Mouse (Mus musculus): Measurements from ENCODE around the gene Ctsa.
"Not testable (repeated sequence)": the region's sequence is repeated elsewhere in the genome, so short reads cannot be mapped to it uniquely, and the experiment has no call there.

Ctsa gene

DNA sequence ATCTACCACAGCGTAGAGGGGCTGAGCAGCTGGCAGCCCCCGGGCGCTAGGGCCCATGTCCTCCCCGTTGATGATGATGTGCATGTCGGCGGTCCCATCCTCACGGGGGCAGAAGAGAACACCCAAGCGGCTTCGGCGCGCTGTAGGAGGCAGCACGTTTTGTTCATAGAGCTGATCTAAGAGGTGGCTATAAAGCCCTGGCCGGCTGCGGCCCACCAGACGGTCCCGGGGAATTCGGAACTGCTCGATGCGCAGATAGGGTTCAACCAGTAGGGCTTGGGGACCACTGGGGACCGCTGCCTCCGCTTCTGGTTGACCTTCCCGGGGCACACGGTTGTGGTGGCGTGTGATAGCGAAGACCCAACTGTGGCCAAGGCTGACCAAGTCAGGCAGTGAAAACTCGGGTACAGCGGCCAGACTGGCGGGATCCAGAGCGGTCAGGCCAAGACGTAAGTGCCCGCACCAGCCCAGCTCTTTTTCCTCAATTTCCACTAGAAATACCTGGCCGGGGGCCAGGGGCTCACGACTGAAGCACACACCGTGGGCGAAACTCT is at the start of gene Ctsa:
TSS of gene Ctsa (plus strand) at position 126 of the 554 bp plus-strand sequence.
- DNase-seq (ENCODE audit: low read depth, low spot score), result peak; percentile 77

DNA sequence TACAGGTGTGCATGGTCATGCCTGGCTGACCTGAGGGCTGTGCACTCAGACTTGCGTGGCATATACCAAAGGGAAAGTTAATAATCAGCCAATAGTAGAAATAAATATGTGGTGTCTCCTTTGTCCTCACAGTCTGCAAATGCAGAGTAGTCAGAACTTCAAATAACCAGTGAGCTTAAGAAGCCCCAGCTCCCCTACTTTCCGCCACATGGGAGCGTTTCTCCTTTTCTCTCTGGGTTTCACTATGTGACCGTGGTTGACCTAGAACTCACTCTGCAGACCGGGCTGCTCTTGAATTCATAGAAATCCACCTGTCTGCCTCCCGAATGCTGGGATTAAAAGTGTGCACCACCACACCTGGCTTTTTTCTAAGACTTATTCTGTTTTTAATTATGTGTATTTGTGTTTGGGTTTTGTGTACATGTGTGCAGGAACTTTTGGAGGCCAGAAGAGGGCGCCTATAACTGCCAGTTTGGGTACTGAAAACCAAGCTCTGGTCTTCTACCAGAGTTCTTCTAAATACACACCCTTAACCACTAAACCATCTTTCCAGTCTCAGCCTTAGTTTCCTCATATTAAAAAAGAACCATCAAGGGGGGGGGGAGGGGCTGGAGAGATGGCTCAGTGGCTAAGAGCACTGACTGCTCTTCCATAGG is 48.6 kb upstream of the Ctsa start:
- DNase-seq (ENCODE audit: low read depth, low spot score), result no peak

- no peak for DNase-seq (ENCODE audit: low read depth, low spot score)
These were observed 47.7 kb upstream of the Ctsa start for GRCm38 (mm10) chr2:164784869-164785420.

GRCm38 (mm10) chr2:164785481-164786387 is 46.9 kb upstream of the Ctsa start, which contains the start of gene Snx21:
Snx21 (plus strand) TSS chr2:164785823.
- peak; percentile 85 for DNase-seq (ENCODE audit: low read depth, low spot score)

DNA sequence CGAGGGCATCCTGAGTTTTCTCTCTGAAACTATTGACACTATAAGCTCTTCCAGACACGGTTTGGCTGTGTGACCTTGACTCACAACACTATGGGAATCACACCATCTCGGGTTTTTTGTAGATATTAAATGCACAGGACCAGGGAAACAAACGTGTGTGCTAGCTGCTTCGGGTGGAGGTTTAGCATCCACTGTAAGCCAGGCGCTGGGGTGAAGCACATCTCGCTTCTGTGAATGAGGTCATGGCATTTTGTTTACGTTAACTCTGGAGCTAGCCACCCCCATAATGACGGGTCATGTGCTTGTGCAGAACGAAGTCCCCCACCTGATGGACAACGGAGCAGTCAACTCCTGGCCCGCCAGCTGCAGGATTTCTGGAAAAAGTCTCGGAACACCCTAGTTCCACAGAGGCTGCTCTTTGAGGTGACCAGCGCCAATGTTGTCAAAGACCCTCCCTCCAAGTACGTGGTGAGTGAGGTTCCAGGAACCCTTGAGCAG is 46.2 kb upstream of the Ctsa start:
- no peak for DNase-seq (ENCODE audit: low read depth, low spot score)

DNA sequence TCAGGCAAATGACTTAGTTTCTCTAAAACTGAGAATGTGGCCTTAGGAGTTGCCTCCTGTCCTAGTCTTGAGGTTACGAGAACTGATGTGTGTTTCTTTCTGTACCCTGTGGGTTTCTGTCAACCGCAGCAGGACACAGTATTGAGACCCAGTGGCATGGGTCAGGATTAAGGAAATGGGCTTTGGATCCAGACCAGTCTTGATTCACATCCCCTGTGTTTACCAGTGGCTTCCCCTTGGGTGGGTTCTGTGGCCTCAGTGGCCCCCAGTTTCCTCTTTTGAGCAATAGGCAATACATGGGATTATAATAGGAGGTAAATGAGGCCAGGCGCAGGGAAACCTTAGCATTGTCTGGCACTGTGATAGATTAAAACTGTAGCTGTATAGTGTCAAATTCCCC is 45.6 kb upstream of the Ctsa start:
- no peak for DNase-seq (ENCODE audit: low read depth, low spot score)

- no peak for DNase-seq (ENCODE audit: low read depth, low spot score)
These were observed 44.9 kb upstream of the Ctsa start for GRCm38 (mm10) chr2:164787779-164788178.

DNA sequence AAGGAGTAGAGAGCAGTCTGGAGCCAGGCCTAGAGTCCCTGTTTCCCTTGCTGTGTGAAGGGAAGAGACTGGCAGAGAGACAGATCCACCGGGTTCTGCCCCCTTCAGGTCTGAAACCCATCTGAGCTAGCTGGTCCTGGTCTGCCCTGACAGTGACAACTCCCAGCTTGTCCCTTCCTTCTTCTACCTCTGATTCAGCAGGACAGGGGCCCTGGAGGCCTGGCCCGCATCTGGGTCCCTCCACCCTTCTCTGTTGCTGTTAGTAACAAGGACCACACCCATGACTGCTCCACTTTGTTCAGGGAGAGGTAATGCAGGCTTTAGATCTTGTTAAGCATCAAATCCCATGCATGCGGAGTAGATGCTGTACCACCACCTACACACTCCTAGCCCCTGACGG is 44.3 kb upstream of the Ctsa start:
- no peak for DNase-seq (ENCODE audit: low read depth, low spot score)

DNA sequence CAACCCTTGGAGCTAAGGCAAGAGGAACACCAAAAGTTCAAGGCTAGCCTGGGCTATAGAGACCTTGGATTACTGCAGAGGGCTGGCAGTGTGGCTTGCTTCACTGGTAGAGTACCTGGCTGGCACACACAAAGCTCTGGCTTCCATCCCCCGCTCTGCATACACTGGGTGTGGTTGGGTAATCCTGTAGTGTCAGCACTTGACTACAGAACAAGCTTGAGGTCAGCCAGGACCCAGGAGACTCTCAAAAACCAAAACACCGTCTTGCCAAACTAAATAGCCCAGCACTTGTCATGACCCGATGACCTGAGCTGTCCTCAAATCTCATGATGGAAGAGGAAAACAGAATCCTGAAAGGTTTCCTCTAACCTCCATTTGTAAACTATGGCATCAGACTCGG is 42.2 kb upstream of the Ctsa start:
- no peak for DNase-seq (ENCODE audit: low read depth, low spot score)

DNA sequence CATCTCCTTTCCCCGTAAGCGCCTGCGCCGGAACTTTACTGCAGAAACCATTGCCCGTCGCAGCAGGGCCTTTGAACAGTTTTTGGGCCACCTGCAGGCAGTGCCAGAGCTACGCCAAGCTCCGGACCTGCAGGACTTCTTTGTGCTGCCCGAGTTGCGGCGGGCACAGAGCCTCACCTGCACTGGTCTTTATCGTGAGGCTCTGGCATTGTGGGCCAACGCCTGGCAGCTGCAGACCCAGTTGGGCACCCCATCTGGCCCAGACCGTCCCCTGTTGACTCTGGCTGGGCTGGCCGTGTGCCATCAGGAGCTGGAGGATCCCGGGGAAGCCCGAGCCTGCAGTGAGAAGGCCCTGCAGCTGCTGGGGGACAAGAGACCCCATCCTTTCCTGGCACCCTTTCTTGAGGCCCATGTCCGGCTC is 40.8 kb upstream of the Ctsa start:
- no peak for DNase-seq (ENCODE audit: low read depth, low spot score)

DNA sequence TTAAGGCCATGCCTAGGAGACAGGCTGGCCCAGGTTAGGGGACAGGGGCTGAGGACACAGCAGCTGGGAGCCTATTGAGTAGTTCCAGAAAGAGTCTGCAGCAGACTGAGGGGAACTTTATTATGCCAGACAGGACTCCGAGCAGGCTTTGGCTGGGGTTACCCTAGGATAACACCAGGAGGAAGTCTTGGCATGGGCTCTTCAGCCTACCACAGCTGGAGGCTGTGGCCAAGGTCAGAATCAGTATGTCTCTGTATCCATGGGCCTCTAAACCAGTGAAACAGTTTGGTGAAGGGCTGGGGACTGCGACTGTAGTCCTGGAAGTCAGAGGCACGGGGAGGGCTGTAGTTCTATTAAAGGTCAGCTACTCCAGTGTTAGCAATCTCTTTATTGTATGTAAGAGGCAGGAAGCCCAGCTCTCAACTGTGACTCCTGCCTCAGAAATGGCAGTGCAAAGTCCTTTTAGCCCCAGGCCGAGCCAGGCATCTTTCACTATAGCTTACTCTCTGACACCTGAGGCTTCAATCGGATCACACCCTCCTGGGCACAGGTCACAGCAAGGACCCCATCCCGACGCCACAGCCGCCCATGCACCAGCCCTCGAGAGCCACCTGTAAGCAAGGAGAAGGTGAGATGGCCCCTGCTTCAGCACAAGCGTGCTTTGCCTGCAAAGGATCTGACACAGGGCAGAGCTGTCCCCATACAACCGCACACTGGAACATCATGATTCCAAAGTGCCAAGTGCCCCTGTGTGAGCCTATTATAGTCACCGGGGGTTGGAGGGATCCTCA is 40.1 kb upstream of the Ctsa start:
- no peak for DNase-seq (ENCODE audit: low read depth, low spot score)

DNA sequence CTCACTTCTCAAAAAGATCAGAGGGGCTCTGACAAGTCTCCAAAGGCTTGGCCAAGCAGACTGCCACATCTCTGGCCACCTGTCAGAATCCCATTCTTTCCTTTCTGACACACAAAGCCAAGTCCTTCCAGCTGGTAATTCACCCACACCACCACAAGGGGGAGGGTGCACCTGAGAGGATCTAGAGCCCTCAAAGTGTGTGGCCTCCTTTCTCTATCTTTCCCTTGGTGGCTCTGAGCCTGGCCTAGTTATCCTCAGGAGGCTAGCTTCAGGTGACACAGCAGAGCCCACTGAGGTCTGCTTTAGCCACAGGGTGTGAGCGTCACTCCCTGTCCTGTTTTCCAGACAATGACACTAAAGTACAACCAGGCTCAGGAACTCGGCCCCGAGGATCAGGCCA is 39.4 kb upstream of the Ctsa start:
- peak; percentile 65 for DNase-seq (ENCODE audit: low read depth, low spot score)

- DNase-seq (ENCODE audit: low read depth, low spot score), result no peak
These were observed 38.9 kb upstream of the Ctsa start for GRCm38 (mm10) chr2:164793772-164794171.

DNA sequence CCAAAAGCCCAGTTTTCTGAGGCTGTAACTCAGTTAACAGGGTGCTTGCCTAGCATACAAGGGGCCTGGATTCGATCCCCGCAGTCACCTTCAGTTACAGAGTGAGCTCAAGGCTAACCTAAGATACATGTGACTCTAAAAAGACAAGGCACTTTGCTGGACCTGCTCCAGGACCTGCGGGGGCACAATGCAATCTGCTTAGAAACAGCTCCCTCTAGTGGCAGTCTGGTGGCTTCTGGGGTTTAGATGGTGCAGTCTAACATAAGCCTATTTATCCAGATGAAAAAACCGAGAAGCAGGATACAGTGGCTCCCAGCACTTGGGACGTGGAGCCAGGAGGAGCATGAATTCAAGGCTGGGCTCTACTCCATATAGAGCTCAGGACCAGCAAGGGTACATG is 38.4 kb upstream of the Ctsa start:
- peak; percentile 89 for DNase-seq (ENCODE audit: low read depth, low spot score)

GRCm38 (mm10) chr2:164795868-164796267 is 36.8 kb upstream of the Ctsa start:
- no peak for DNase-seq (ENCODE audit: low read depth, low spot score)

- DNase-seq (ENCODE audit: low read depth, low spot score), result not testable (repeated sequence)
These were observed 34.1 kb upstream of the Ctsa start for GRCm38 (mm10) chr2:164798554-164798953.

DNA sequence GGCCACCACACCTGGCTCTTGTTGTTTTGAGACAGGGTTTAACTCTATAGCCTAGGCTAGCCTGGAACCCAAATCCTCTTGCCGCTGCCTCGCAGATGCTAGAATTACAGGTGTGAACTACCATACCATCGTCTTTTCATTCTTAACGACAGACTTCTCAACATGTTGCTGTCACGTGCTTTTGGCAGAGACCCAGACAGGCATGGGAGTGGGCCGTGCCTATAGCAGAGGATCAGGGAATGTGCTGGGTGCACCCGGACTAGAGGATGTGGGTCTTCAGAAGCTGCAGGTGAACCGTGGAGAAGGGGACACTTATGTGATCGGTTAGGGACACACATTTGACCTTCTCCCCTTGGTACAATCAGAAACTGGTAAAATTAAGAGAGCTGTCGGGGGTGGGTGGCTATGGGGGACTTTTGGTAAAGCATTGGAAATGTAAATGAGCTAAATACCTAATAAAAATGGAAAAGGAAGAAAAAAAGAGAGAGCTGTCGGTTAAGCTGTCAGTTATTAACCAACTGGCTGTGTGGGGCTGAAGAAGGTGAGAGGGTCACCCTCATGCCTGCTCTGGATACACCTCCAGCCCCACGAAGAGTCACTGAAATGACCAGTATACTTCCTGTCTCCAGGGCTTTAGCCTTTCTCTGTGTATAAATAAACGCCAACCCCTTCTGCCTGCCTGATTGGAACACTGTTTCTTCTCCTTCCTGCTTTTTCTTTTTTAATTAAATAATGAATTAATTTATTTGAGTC is 32.2 kb upstream of the Ctsa start:
- no peak for DNase-seq (ENCODE audit: low read depth, low spot score)

DNA sequence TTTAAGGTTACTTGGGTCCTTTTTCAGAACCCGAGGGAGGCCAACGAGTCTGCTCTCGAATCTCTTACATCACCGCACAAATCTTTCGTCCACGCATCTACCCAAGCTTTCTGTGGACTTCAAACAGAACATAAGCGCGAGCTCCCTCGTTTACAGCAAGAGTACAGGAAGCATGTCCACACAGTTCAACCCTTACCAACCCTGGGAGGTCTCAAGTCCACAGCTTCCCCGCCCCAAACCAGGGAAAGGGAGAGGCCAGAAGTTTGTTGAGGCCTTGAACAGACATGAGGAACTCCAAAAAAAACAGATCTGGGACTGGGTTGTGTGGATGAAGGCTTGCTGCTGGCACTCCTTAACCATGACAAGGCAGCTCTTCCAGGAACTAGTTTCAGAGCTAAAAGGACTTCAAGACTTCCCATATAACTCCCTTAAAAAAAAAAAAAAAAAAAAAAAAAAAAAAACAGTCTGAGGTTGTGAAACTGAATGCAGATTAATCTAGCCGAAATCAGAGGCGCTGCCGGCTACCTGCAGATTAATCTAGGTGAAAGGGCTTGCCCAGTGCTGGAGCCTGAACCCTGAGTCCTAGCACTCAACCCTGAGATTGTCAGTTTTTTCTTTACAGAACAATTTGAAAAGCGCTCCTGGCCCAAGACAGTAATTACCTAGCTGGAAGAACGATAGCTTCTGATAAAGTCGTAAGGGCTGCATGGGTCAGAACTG is 29.3 kb upstream of the Ctsa start:
- DNase-seq (ENCODE audit: low read depth, low spot score), result no peak

GRCm38 (mm10) chr2:164803921-164804313 is 28.8 kb upstream of the Ctsa start:
- DNase-seq (ENCODE audit: low read depth, low spot score), result no peak

All from mesoderm, embryonic 11.5 days (tissue).